Mouse (Mus musculus): ENCODE data around the gene Fgd6. TPM values are rescaled to one million over a fixed set of nuclear protein-coding genes. Genes with fewer than 3 reads are reported as not detected.

Gene Fgd6
- total RNA-seq, 2 experiments from 2014 or later: 0.58 to 1.6 TPM

GRCm38 (mm10) chr10:94171440-94172130 is 135.8 kb downstream of the Fgd6 start:
- ATAC-seq (replicated peaks; ENCODE audit: poor library complexity): no peak

GRCm38 (mm10) chr10:94172137-94172536 is 136.3 kb downstream of the Fgd6 start:
- ATAC-seq (replicated peaks; ENCODE audit: poor library complexity): no peak

GRCm38 (mm10) chr10:94172706-94173105 is 136.9 kb downstream of the Fgd6 start:
- no peak for ATAC-seq (replicated peaks; ENCODE audit: poor library complexity)

GRCm38 (mm10) chr10:94174652-94175051 is 138.9 kb downstream of the Fgd6 start:
- no peak for ATAC-seq (replicated peaks; ENCODE audit: poor library complexity)

- no peak for ATAC-seq (replicated peaks; ENCODE audit: poor library complexity)
Measured at GRCm38 (mm10) chr10:94183199-94183598, 147.4 kb downstream of the Fgd6 start.

Other genes with a start within 250 kb of the Fgd6 start
- 1.3 and 1.8 TPM in 2 replicates for gene Usp44, start 204.4 kb upstream of the Fgd6 start, total RNA-seq (2015)
- gene Usp44, start 204.4 kb upstream of the Fgd6 start, total RNA-seq (2017): 2.2 and 2.7 TPM in 2 replicates
- gene Metap2, start 138.9 kb upstream of the Fgd6 start, total RNA-seq (2015): 379 and 381 TPM in 2 replicates
- 286 and 389 TPM in 2 replicates for gene Metap2, start 138.9 kb upstream of the Fgd6 start, total RNA-seq (2017)
- gene Vezt, start 184 bp upstream of the Fgd6 start, total RNA-seq (2015): 4.9 and 5.8 TPM in 2 replicates
- gene Vezt, start 184 bp upstream of the Fgd6 start, total RNA-seq (2017): 16.4 and 16.7 TPM in 2 replicates
- gene Nr2c1, start 112.0 kb downstream of the Fgd6 start, total RNA-seq (2015): 10.9 and 11.2 TPM in 2 replicates
- gene Nr2c1, start 112.0 kb downstream of the Fgd6 start, total RNA-seq (2017): 5.0 and 6.2 TPM in 2 replicates
- 126 and 150 TPM in 2 replicates for gene Ndufa12, start 162.7 kb downstream of the Fgd6 start, total RNA-seq (2015)
- gene Ndufa12, start 162.7 kb downstream of the Fgd6 start, total RNA-seq (2017): 304 and 334 TPM in 2 replicates

Data from megakaryocyte progenitor cell, adult 5-6 weeks (primary cell).